Mouse (Mus musculus) liver, postnatal 0 days (tissue): ENCODE data around the gene Comtd1. TPM values are rescaled to one million over a fixed set of nuclear protein-coding genes. Genes with fewer than 3 reads are reported as not detected.

ENCODE experiments used
- ATAC-seq: fragments of 200-750 bp; cut with Nextera tagmentation; 2 replicates; pipeline ENCODE4 v1.8.0; 2017; ENCODE audit warnings: mild to moderate bottlenecking, moderate library complexity
- DNase-seq: peaks from one replicate; pipeline ENCODE4 v3.0.0-alpha.2; 2016
- H3K27ac ChIP-seq: fragments of 300-500 bp; sonication (generic); 2 replicates; pipeline ENCODE4 v1.5.1; 2014; ENCODE audit warnings: antibody characterized with exemption, moderate library complexity, mild to moderate bottlenecking, low read depth
- H3K27me3 ChIP-seq: fragments of 300-500 bp; sonication (generic); 2 replicates; pipeline ENCODE4 v1.6.1; 2014; ENCODE audit warnings: low read length, control low read depth, mixed read lengths; ENCODE audit not compliant: insufficient read depth
- H3K36me3 ChIP-seq: fragments of 300-500 bp; sonication (generic); replicated peaks from 2 replicates; pipeline ENCODE4 v1.6.1; 2014; ENCODE audit warnings: mild to moderate bottlenecking, control low read depth, low read length, moderate library complexity, mixed read lengths; ENCODE audit not compliant: insufficient read depth
- H3K4me1 ChIP-seq: fragments of 300-500 bp; sonication (generic); 2 replicates; pipeline ENCODE4 v1.6.1; 2014; ENCODE audit warnings: antibody characterized with exemption, mild to moderate bottlenecking, control low read depth; ENCODE audit not compliant: insufficient read depth
- H3K4me2 ChIP-seq: fragments of 300-500 bp; sonication (generic); 2 replicates; pipeline ENCODE4 v1.6.1; 2014; ENCODE audit warnings: low read depth, mild to moderate bottlenecking, low read length, moderate library complexity, mixed read lengths
- H3K4me3 ChIP-seq: fragments of 300-500 bp; sonication (generic); 2 replicates; pipeline ENCODE4 v1.5.1; 2014; ENCODE audit warnings: low read depth, low read length
- H3K9ac ChIP-seq: fragments of 300-500 bp; sonication (generic); replicated peaks from 2 replicates; pipeline ENCODE4 v1.6.1; 2014; ENCODE audit warnings: mild to moderate bottlenecking, moderate library complexity
- H3K9me3 ChIP-seq: fragments of 300-500 bp; sonication (generic); 2 replicates; pipeline ENCODE4 v1.6.1; 2016; ENCODE audit warnings: mild to moderate bottlenecking, control low read depth, low read length, mixed read lengths
- CTCF ChIP-seq: sonication (generic); IDR thresholded peaks from 2 replicates; pipeline ENCODE4 v1.5.1; 2016; ENCODE audit warnings: antibody characterized with exemption, low read depth
- EP300 ChIP-seq: IDR thresholded peaks from 2 replicates; pipeline ENCODE4 v1.6.1; 2016; ENCODE audit warnings: antibody characterized with exemption, low read depth, mild to moderate bottlenecking
- WGBS: fragments of 180-500 bp; shearing (Covaris S2); extraction: QIAGEN DNeasy Blood & Tissue Kit; methylation state at CpG from one replicate; pipeline ENCODE4 v1.1.7; 2014; ENCODE audit not compliant: insufficient replicate concordance; 5-methylcytosine and 5-hydroxymethylcytosine counted together
- polyA plus RNA-seq: library from polyadenylated mRNA; unstranded; fragments of >200 nt; fragmentation: Nextera tagmentation; extraction: Ambion mirVana; gene quantifications from 2 replicates; pipeline ENCODE4 v1.2.1, GENCODE M21; 2015

Comtd1 gene
- 14.2 TPM in 2 replicates for polyA plus RNA-seq

DNA sequence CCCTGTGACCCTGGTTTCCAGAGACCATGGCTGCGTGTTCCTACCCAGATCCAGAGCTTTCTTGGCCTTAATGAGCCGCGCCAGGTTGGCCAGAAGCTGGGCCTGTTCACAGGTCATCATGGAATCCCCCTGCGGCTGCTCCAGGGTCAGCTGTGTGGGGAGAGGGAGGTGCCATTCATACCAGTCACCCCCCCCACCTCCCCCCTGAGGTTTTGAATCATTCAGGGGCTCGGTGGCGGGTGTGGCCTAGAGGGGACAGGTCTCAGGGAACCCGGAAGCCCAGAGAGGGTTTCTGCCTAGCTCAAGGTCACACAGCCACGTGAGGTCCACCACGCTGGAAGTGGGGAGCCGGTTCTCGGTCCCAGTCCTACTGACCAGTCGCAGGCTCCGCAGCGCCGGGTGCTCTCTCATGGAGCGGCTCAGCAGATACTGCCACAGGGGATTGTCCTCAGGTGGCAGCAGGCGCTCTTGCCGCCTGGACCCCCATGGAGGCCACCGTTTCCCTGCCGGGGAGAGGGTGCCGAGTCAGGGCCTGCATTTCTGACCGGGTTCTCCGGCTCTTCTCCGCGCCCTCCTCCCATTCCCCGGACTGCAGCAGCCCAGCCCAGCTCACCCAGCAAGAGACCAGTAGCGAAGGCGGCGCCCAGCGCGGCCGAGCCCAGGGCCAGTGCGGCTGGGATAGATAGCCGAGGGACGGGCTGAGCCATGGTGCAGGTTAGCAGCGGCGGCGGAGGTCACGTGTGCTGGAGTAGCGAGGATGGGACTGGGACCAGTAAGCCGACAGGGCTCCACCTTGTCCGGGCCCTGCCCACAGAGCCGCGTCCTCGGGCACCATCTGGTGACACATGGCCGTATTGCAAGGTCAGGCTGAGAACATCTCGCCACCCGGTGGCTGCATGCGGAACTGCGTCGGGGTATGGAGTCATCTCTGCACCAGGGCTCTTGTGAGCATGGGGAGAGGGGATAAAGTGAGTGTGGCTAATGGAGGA lies at the start of gene Comtd1:
Comtd1 (minus strand) TSS at position 812 of the 989 bp plus-strand sequence.
- H3K27me3 ChIP-seq, result no peaks in the 10 kb centered on the region
- under 1% methylated on average over 51 of the region's 51 CpGs for whole genome bisulfite sequencing
- H3K36me3 ChIP-seq, result peaks cover 27% of the 10 kb centered on the region
- peak; percentile 97 for DNase-seq
- H3K4me2 ChIP-seq, result peak within 1 kb of the TSS; percentile 98
- H3K9me3 ChIP-seq, result no peaks in the 10 kb centered on the region
- peak within 1 kb of the TSS; percentile 77 for H3K27ac ChIP-seq
- peak within 1 kb of the TSS; percentile 71 for H3K4me3 ChIP-seq
- ATAC-seq, result peak; percentile 95
- H3K9ac ChIP-seq, result peak within 1 kb of the TSS; percentile 70
- peaks cover 52% of the 10 kb centered on the region for H3K4me1 ChIP-seq
- TF ChIP-seq CTCF (peak; percentile 100), EP300 (no peak)

DNA sequence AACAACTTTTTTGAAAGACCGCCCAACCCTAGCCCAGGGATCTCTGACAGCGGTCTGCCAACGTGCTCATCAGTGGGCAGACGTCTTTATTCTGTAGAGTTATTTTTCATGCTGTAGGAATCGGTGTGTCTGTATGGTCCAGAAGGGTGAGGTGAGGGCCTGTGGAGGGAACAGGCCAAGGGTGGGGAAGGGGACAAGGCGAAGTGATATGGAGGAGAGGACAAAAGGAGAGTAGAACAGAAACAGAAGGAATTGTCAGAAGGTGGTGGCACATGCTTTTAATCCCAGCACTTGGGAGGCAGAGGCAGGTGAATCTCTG lies 43.5 kb upstream of the Comtd1 start:
- H3K27ac ChIP-seq, result no peak overlapping the region
- no peaks in the 10 kb centered on the region for H3K27me3 ChIP-seq
- TF ChIP-seq EP300 (no peak), CTCF (no peak)
- no peak for DNase-seq
- no peak overlapping the region for H3K4me3 ChIP-seq
- ATAC-seq, result no peak
- H3K9me3 ChIP-seq, result no peaks in the 10 kb centered on the region
- 76% methylated on average over 6 of the region's 6 CpGs for WGBS
- H3K4me1 ChIP-seq, result no peaks in the 10 kb centered on the region
- H3K36me3 ChIP-seq, result no peaks in the 10 kb centered on the region
- H3K4me2 ChIP-seq, result no peak overlapping the region
- H3K9ac ChIP-seq, result no peak overlapping the region

DNA sequence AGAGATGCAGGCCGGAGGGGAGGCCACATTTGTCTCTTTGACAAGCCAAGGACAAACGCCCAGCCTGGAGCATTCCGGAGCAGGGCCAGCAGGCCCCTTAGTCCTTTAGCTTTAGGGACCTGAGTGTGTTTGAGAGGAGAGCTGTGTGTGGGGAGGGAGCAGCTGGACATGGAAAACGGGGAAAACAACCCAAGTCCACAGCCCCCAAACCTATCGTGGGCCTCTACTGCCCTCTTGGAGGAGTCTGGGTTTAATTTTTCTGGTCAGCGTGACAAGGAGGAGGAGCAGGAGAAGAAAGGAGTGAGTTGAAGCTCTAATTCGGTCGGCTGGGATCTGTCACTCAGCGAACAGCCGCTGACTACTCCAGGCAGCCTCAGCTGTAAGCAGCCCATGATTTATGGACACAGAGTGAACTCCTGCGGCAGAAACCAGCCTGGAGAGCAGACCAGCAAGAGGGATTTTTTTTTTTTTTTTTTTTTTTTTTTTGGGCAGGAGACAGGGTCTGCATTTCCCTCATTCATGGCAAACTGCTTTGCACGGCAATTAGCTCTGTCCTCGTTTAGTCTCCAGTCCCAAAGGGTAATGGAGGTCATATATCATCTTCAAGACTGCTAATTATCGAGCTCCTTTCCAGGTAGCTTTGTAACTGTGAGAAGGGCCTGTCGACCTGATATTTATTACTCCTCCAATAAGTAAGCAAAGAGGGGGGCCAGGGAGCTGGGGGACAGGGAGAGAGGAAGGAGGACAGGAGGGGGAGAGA lies 43.0 kb upstream of the Comtd1 start:
- ATAC-seq (no peak), DNase-seq (no peak)
- Histone ChIP-seq H3K4me1 (no peaks in the 10 kb centered on the region), H3K9me3 (no peaks in the 10 kb centered on the region), H3K4me3 (no peak overlapping the region), H3K27me3 (no peaks in the 10 kb centered on the region), H3K4me2 (no peak overlapping the region), H3K9ac (no peak overlapping the region), H3K36me3 (no peaks in the 10 kb centered on the region), H3K27ac (no peak overlapping the region)
- TF ChIP-seq EP300, result no peak
- no peak for TF ChIP-seq CTCF
- 34% methylated on average over 15 of the region's 15 CpGs for WGBS

DNA sequence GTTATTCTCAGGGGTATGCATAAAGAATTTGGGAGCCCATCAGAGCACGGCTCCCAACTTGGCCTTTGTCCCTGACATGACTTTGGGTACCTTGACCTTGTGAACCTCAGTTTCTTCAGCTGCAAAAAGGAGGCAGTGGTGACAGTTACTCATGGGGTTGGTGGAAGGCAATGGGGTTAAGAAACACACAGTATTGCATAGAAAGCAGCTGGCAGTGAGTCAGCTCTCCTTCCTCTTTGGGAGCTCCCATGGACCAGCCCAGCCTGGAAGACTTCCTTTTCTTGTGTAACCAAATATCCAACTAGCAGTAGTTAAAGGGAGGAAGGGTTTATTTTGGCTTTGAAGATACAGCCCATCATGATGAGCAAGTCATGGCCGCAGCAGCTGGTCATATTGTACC lies 41.7 kb upstream of the Comtd1 start:
- H3K27ac ChIP-seq, result no peak overlapping the region
- ATAC-seq, result no peak
- no peak overlapping the region for H3K9ac ChIP-seq
- no peaks in the 10 kb centered on the region for H3K27me3 ChIP-seq
- DNase-seq, result peak; percentile 17
- WGBS, result 53% methylated on average over 2 of the region's 2 CpGs
- no peaks in the 10 kb centered on the region for H3K4me1 ChIP-seq
- no peak overlapping the region for H3K4me3 ChIP-seq
- TF ChIP-seq EP300 (no peak), CTCF (no peak)
- no peaks in the 10 kb centered on the region for H3K9me3 ChIP-seq
- H3K4me2 ChIP-seq, result no peak overlapping the region
- no peaks in the 10 kb centered on the region for H3K36me3 ChIP-seq

DNA sequence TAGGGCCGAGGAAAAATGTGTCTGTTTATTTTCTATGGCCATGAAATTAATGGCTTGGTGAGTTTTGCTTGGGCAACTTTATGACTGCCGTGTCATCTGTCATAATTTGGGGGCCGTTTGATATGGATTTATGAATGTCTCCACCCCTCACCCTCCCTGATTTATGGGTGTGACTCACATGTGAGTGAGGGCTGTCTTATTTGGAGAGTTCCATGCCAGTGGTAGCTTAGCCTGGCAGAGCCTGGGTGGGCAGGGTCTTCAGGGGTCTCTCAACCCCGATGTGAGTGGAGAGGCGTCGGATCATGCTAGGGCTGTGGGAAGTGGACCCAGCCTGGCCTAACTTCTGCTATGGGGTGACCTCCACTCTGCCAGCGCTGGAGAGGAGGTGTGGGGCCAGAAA lies 18.0 kb upstream of the Comtd1 start:
- H3K27me3 ChIP-seq, result no peaks in the 10 kb centered on the region
- 69% methylated on average over 7 of the region's 7 CpGs for WGBS
- no peak overlapping the region for H3K27ac ChIP-seq
- no peaks in the 10 kb centered on the region for H3K4me1 ChIP-seq
- ATAC-seq (no peak), DNase-seq (no peak)
- no peak for TF ChIP-seq EP300
- no peak for TF ChIP-seq CTCF
- no peaks in the 10 kb centered on the region for H3K36me3 ChIP-seq
- H3K4me3 ChIP-seq, result no peak overlapping the region
- H3K4me2 ChIP-seq, result no peak overlapping the region
- H3K9ac ChIP-seq, result no peak overlapping the region
- no peaks in the 10 kb centered on the region for H3K9me3 ChIP-seq

DNA sequence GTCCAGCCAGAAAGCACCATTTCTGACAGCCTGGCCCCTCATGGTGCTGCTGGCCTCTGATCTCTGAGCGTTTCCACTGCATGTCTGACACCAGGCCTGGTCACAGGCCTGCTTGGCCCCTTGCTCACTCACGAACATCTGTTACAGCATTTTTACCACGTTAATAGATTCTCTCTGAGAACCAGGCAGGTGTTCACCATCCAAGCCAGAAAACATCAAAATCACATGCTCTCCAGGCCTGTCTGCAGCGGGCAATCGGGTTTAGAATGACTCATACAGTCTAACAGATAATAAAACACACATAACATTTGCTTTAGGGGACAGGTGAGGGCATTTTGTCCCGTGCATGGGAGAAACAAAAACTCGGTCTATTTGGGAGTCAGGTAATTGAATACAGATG lies 17.5 kb upstream of the Comtd1 start:
- no peak for TF ChIP-seq EP300
- TF ChIP-seq CTCF, result no peak
- no peak overlapping the region for H3K4me3 ChIP-seq
- H3K36me3 ChIP-seq, result no peaks in the 10 kb centered on the region
- no peak overlapping the region for H3K9ac ChIP-seq
- ATAC-seq, result no peak
- WGBS, result 72% methylated on average over 7 of the region's 7 CpGs
- H3K27me3 ChIP-seq, result no peaks in the 10 kb centered on the region
- H3K9me3 ChIP-seq, result no peaks in the 10 kb centered on the region
- no peaks in the 10 kb centered on the region for H3K4me1 ChIP-seq
- no peak overlapping the region for H3K27ac ChIP-seq
- no peak overlapping the region for H3K4me2 ChIP-seq
- no peak for DNase-seq
